Mouse (Mus musculus): Measurements from ENCODE around the gene Lmbrd1.
"Not testable (repeated sequence)": the region's sequence is repeated elsewhere in the genome, so short reads cannot be mapped to it uniquely, and the experiment has no call there.

Lmbrd1 gene

GRCm38 (mm10) chr1:24729784-24730183 is 51.4 kb downstream of the Lmbrd1 start:
- no peak for DNase-seq (ENCODE audit: low spot score)

- no peak for DNase-seq (ENCODE audit: low spot score)
These were observed 53.9 kb downstream of the Lmbrd1 start for GRCm38 (mm10) chr1:24732286-24732685.

- no peak for DNase-seq (ENCODE audit: low spot score)
These were observed 56.4 kb downstream of the Lmbrd1 start for GRCm38 (mm10) chr1:24734866-24735265.

GRCm38 (mm10) chr1:24740903-24741302 is 62.5 kb downstream of the Lmbrd1 start:
- DNase-seq (ENCODE audit: low spot score), result no peak

GRCm38 (mm10) chr1:24741552-24741951 is 63.1 kb downstream of the Lmbrd1 start:
- no peak for DNase-seq (ENCODE audit: low spot score)

GRCm38 (mm10) chr1:24743191-24743924 is 64.9 kb downstream of the Lmbrd1 start:
- no peak for DNase-seq (ENCODE audit: low spot score)

- DNase-seq (ENCODE audit: low spot score), result no peak
These were observed 74.3 kb downstream of the Lmbrd1 start for GRCm38 (mm10) chr1:24752715-24753114.

- DNase-seq (ENCODE audit: low spot score), result no peak
These were observed 80.1 kb downstream of the Lmbrd1 start for GRCm38 (mm10) chr1:24758516-24758915.

GRCm38 (mm10) chr1:24766466-24766865 is 88.0 kb downstream of the Lmbrd1 start:
- DNase-seq (ENCODE audit: low spot score), result no peak

- not testable (repeated sequence) for DNase-seq (ENCODE audit: low spot score)
These were observed 88.8 kb downstream of the Lmbrd1 start for GRCm38 (mm10) chr1:24767197-24767596.

GRCm38 (mm10) chr1:24773642-24774041 is 95.2 kb downstream of the Lmbrd1 start:
- DNase-seq (ENCODE audit: low spot score), result no peak

- DNase-seq (ENCODE audit: low spot score), result no peak
These were observed 98.1 kb downstream of the Lmbrd1 start for GRCm38 (mm10) chr1:24776576-24776975.

GRCm38 (mm10) chr1:24793168-24793567 is 114.7 kb downstream of the Lmbrd1 start:
- DNase-seq (ENCODE audit: low spot score), result no peak

- not testable (repeated sequence) for DNase-seq (ENCODE audit: low spot score)
These were observed 129.5 kb downstream of the Lmbrd1 start for GRCm38 (mm10) chr1:24807971-24808370.

Measured in T-cell, adult 2 months (primary cell).